Mouse (Mus musculus) c-Kit-positive CD71-positive TER-119-positive erythroid progenitor cells, embryonic 14.5 days (primary cell): ENCODE data around the gene Tns2.

Experiments used
- DNase-seq: peaks from one replicate; pipeline ENCODE4 v3.0.0-alpha.2; 2013; ENCODE audit warnings: low spot score

The Tns2 gene

GRCm38 (mm10) chr15:102108651-102109525 lies 8.7 kb downstream of the Tns2 start:
- DNase-seq = peak; percentile 67

GRCm38 (mm10) chr15:102110271-102110670 lies 10.1 kb downstream of the Tns2 start:
- DNase-seq = no peak

- no peak for DNase-seq
Measured at GRCm38 (mm10) chr15:102110701-102111494, 10.7 kb downstream of the Tns2 start.

GRCm38 (mm10) chr15:102111495-102111829 lies 11.2 kb downstream of the Tns2 start:
- no peak for DNase-seq

GRCm38 (mm10) chr15:102112181-102112580 lies 12.0 kb downstream of the Tns2 start:
- no peak for DNase-seq

- DNase-seq = no peak
Measured at GRCm38 (mm10) chr15:102112827-102113226, 12.6 kb downstream of the Tns2 start.

GRCm38 (mm10) chr15:102113674-102114073 lies 13.5 kb downstream of the Tns2 start:
- no peak for DNase-seq

GRCm38 (mm10) chr15:102114651-102115260 lies 14.5 kb downstream of the Tns2 start:
- DNase-seq = no peak

GRCm38 (mm10) chr15:102115731-102116231 lies 15.6 kb downstream of the Tns2 start:
- DNase-seq = no peak

- DNase-seq = no peak
Measured at GRCm38 (mm10) chr15:102116753-102117415, 16.7 kb downstream of the Tns2 start.

- no peak for DNase-seq
Measured at GRCm38 (mm10) chr15:102117461-102118443, 17.5 kb downstream of the Tns2 start.

- DNase-seq = no peak
Measured at GRCm38 (mm10) chr15:102118591-102118990, 18.4 kb downstream of the Tns2 start.

- DNase-seq = no peak
Measured at GRCm38 (mm10) chr15:102119121-102119830, 19.1 kb downstream of the Tns2 start.

GRCm38 (mm10) chr15:102119831-102120170 lies 19.6 kb downstream of the Tns2 start:
- DNase-seq = no peak

- no peak for DNase-seq
Measured at GRCm38 (mm10) chr15:102120530-102120929, 20.3 kb downstream of the Tns2 start.

GRCm38 (mm10) chr15:102126303-102126702 lies 26.1 kb downstream of the Tns2 start:
- DNase-seq = no peak

- no peak for DNase-seq
Measured at GRCm38 (mm10) chr15:102133314-102133713, 33.1 kb downstream of the Tns2 start.

- DNase-seq = no peak
Measured at GRCm38 (mm10) chr15:102134709-102135108, 34.5 kb downstream of the Tns2 start.

GRCm38 (mm10) chr15:102135522-102136128 lies 35.4 kb downstream of the Tns2 start:
- no peak for DNase-seq
